Mouse (Mus musculus) monocyte, adult 5-6 weeks (primary cell): Measurements from ENCODE around the gene Mpeg1. TPM values are rescaled to one million over a fixed set of nuclear protein-coding genes. Genes with fewer than 3 reads are reported as not detected.

Experiments used
- ATAC-seq: fragments of 153-309, 156-312 bp; replicated peaks from 2 replicates; pipeline ENCODE4 v1.8.0; 2017; ENCODE audit warnings: mild to moderate bottlenecking; ENCODE audit not compliant: low TSS enrichment, insufficient number of reproducible peaks, severe bottlenecking, poor library complexity, low FRiP score
- total RNA-seq: library from RNA; stranded (forward); fragments of 200-1000, 200-491, 200-594 nt; gene quantifications from 3 replicates; pipeline ENCODE4 v1.2.3, GENCODE M21; 2017

The Mpeg1 gene
- total RNA-seq: 282 to 374 TPM (median 353 TPM) in 3 replicates

DNA sequence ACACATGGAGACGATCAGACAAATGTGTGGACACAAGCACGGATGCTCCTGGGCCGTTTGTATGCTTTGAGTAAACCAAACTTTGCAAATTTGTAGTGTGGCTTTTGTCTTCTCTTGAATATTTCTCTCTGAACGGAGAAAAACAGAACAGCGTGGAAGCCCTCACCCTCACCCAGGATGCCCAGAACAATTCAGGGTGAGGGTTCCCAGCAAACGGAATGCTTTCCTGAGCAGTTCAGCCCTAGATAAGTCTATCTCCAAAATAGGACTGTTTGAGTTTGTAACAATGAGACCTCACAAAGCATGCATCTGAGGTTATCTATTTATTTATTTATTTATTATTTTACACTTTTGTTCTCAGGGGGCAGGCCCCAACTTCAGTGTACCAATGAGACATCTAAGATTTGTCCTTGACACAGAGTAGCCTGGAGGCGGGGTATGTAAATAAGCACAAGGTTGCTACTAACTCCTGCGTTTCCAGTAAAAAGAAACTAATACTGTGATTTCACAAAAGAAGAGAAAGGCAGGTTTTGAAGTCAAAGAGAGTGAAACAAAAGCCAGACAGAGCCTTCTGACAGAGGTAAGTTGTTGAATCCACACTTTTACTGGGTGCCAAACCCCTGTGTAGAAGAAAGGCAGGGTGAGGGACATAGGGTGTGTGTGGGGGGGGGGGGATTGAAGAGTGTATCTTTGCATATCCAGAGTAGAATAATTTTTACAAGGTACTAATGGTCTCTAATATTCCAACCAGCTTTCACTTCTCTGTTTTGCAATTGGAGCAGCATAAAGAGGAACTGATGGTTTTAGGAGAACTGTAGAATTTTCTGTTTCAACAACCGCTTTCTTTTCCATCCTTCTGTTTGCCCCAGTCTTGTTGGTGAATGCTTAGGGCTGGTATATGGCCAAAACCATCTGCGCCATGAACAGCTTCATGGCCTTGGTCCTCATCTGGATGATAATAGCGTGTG is at the start of gene Mpeg1:
Mpeg1 (plus strand) TSS at position 498 of the 968 bp plus-strand sequence.
- 0 out of 2 replicates have a peak, but pooled peaks have one; percentile 14 for ATAC-seq

GRCm38 (mm10) chr19:12413737-12414136 is 46.8 kb upstream of the Mpeg1 start:
- ATAC-seq: no peak

GRCm38 (mm10) chr19:12417361-12417760 is 43.2 kb upstream of the Mpeg1 start, which contains the start of gene Olfr1441:
Gene Olfr1441, plus strand, starts transcription at chr19:12417433.
- ATAC-seq: no peak

GRCm38 (mm10) chr19:12418312-12418711 is 42.3 kb upstream of the Mpeg1 start:
- ATAC-seq: no peak

- ATAC-seq: no peak
These were observed 40.0 kb upstream of the Mpeg1 start for GRCm38 (mm10) chr19:12420555-12420954.

- no peak for ATAC-seq
These were observed 38.9 kb upstream of the Mpeg1 start for GRCm38 (mm10) chr19:12421680-12422079.

DNA sequence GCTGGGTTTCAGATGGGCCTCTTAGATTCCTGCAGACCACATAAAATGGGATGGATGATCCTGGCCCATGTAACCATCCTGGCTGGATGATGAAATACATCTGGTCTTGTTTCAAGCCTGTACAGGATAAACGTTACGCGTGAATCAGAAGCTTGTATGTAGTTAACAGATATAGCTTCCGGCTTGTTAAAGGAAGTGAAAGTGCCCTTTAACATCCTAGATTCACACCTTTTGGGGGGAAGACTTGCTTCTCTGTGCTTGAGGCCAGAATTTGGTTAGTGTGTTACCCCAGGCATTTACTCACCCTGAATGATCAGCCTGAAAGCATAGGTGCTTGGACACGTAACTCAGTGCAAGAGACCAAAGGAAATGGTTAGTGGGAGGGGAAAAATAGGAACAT is 33.5 kb upstream of the Mpeg1 start:
- no peak for ATAC-seq

GRCm38 (mm10) chr19:12427605-12428004 is 33.0 kb upstream of the Mpeg1 start, which contains the start of gene Pfpl:
Gene Pfpl, plus strand, starts transcription at chr19:12427905.
- no peak for ATAC-seq

DNA sequence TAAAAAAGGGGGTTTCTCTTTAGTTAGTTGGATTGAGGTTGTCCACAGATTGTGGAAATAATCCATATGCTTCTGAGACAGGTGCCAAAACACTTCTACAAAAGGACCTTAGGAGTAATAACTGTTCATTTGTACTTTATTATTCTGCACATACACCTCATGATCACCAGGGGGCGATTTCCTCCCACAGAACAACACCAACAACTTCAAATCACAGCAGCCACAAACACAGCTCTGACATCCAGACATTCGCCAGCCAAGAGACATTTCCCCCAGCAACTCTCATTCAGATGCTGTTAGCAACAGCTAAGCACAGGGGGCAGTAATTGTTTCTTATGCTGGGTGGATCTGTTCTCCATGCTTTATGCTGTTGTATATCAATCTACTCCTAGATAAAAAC is 27.5 kb upstream of the Mpeg1 start:
- peak; percentile 50 for ATAC-seq

DNA sequence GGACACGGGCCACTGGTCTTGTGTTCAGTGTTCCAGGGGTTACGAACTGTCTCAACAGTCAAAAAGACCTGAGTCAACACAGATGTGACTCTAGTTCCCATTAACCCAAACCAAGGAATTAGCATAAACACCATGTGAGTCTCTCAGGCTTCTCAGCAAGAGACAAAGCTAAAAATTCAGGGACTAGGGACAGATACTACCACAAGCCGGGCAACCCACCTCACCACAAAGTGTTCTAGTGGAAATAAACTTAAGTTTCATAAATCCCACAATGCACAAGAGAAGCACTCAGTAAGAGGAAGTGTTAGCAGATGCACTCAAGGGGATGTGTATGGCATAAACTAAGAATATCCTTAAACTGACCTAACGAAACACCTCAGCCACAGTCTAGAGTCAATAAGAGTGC is 25.6 kb upstream of the Mpeg1 start:
- peak; percentile 59 for ATAC-seq

- peak; percentile 30 for ATAC-seq
These were observed 24.6 kb upstream of the Mpeg1 start for GRCm38 (mm10) chr19:12435750-12436524.

DNA sequence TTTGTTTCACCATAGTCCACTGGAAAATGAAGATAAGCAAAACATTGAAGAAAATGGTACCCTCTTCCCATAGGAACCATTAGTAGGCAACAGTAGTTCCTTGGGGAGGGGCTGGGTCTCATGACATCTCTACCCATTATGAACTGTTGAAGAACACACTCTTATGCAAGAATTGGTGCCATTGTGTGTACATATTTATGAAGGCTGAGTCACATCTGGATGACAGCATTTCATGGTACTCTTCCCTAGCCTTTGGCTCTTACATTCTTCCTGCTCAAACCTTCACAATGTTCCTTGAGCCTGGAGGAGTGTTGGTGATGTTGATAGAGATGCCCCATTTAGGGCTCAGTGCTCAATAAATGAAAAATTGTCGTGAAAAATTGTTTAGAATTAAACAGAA is 21.0 kb upstream of the Mpeg1 start:
- peak; percentile 29; the same call in 1 of the 2 replicates for ATAC-seq

- ATAC-seq: peak; percentile 83
These were observed 20.4 kb upstream of the Mpeg1 start for GRCm38 (mm10) chr19:12440103-12440725.

- ATAC-seq: peak; percentile 38; the same call in 1 of the 2 replicates
These were observed 18.0 kb upstream of the Mpeg1 start for GRCm38 (mm10) chr19:12442560-12442959.

DNA sequence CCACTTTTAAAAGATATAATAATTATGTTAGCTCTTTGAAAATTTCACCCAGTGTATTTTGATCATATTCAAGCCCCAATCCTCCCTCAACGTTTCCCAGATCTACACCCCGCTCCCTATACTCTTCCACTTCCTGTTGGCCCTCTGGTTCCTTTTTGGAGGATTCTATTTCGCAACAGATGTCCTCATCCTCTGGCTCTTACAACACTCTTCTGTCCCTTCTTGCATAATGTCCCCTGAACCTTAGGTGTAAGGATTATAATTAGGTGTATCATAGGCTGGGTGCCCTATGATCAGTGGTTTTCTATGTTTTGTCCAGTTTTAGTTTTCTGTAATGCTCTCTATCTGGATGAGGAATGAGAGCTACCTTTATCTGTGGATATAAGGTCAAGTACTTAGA is 15.6 kb upstream of the Mpeg1 start:
- peak; percentile 51 for ATAC-seq

GRCm38 (mm10) chr19:12457401-12458066 is 3.0 kb upstream of the Mpeg1 start:
- peak; percentile 87 for ATAC-seq

DNA sequence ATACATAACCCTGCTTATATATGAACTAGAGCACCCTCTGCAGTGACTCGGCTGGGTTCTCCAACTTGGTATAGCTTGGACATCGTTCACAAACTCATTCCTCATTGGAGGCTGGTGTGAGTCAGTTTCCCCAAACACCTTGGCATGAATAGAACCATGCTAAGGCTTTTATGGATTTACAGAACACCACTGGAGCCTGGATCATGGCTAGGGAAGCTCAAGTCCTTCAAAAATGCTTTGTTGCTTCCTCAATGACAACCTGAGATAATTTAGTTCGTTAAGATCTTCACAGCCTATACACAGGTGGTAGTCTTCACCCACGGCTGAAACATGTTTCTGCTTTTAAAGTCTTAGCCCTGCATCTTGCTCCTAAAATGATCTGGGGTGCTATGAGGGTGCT is 1.1 kb upstream of the Mpeg1 start:
- no peak for ATAC-seq
